In the genomic region with DNA sequence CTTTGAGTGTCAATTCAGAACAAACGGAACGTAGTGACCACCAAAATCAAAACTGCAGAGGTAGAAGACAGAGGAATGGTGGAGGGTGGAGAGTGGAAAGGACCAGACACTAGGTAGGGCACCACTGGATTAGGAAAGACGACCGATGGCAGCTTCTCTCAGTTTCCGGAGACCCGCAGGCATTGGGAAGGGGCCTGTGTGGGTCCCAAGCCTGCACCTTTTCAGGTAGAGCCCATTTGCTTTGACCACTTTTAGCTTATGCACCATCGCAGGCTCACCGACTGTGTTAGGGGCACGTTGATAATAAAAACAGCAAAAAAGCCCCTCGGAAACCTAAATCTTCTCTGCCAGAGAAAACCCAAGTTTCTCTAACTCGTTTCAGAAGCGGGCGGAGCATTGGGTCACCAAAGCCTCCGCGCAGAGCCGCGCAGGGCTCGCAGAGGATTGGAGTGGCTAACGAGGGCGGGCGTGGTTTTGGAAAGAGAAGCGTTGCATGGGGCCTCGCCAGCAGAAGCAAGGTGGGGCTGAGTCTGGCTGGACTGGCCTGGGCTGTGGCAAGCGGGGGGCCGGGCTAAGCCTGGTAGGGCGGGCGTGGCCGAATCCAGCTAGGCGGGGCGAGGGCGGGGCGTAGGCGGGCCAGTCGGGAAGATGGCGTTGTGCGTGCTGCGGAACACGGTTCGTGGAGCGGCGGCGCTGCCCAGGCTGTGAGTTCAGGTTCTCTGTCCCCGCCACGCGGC, we compare ENCODE assay signal across 8 mouse cellular contexts. TPM values are rescaled to one million over a fixed set of nuclear protein-coding genes. Genes with fewer than 3 reads are reported as not detected.
A peak's percentile ranks its signal among the peaks of the same experiment; 100 is the strongest.
DNase-seq lines count a peak whose midpoint lies in the region; ATAC-seq and TF ChIP-seq lines count a peak whose summit lies in the region.

A gene (plus strand): TSS at position 627 of the 737 bp plus-strand sequence.

- H3K27ac ChIP-seq in forebrain, embryonic 16.5 days (ENCODE audit: low read length): no peak within 1 kb of the TSS; the same call in 1 of the 2 replicates
- peak within 1 kb of the TSS; percentile 38; the same call in 1 of the 2 replicates for H3K27ac ChIP-seq in lung, embryonic 15.5 days

- intact Hi-C loops in heart, postnatal 36 days (cut with DNase I): no loop called here

- H3K4me2 ChIP-seq in forebrain, embryonic 16.5 days (ENCODE audit: low read length): peak within 1 kb of the TSS; percentile 80
- H3K4me2 ChIP-seq in lung, embryonic 15.5 days: peak within 1 kb of the TSS; percentile 77

- H3K36me3 ChIP-seq in G1E (replicated peaks): peaks cover 21% of the 10 kb centered on the region
- no peaks in the 10 kb centered on the region for H3K36me3 ChIP-seq in forebrain, embryonic 16.5 days (ENCODE audit: control insufficient read depth, insufficient read depth)
- H3K36me3 ChIP-seq in lung, embryonic 15.5 days: no peaks in the 10 kb centered on the region

- ATAC-seq in G1E (ENCODE audit: extremely low read depth, insufficient number of reproducible peaks, low FRiP score, poor library complexity, severe bottlenecking): peak; percentile 89
- peak; percentile 98 for ATAC-seq in forebrain, embryonic 16.5 days
- ATAC-seq in lung, embryonic 15.5 days (ENCODE audit: borderline replicate concordance, extremely low read depth, low FRiP score, low TSS enrichment): peak; percentile 100

- no peak for TF ChIP-seq CTCF in G1E (IDR thresholded peaks at IDR 0.05; ENCODE audit: low read depth, low read length)

- peak; percentile 97 for DNase-seq in G1E (ENCODE audit: low spot score)
- DNase-seq in cerebellum, adult 18-20 months: peak; percentile 96 to 98
- DNase-seq in heart, postnatal 36 days: peak; percentile 98 to 99
- DNase-seq in layer of hippocampus, adult 8-10 months (ENCODE audit: low spot score in 2 of 2): peak; percentile 84 to 90
- peak; percentile 94 for DNase-seq in ovary, adult 18-20 months (ENCODE audit: low spot score)
- DNase-seq in thymus, postnatal 0 days (ENCODE audit: low spot score): peak; percentile 74

- peak within 1 kb of the TSS; percentile 81 for H3K4me3 ChIP-seq in G1E (ENCODE audit: low read depth, low read length)
- H3K4me3 ChIP-seq in forebrain, embryonic 16.5 days (replicated peaks; ENCODE audit: low read length): peak within 1 kb of the TSS; percentile 77
- peak within 1 kb of the TSS; percentile 71 for H3K4me3 ChIP-seq in lung, embryonic 15.5 days

- 3% methylated on average over 45 of the region's 45 CpGs for whole genome bisulfite sequencing in forebrain, embryonic 16.5 days
- 2% methylated on average over 42 of the region's 45 CpGs for WGBS in lung, embryonic 15.5 days

- peak within 1 kb of the TSS; percentile 70 for H3K9ac ChIP-seq in forebrain, embryonic 16.5 days (replicated peaks; ENCODE audit: low read depth, low read length)
- peak within 1 kb of the TSS; percentile 57 for H3K9ac ChIP-seq in lung, embryonic 15.5 days

- peaks cover 52% of the 10 kb centered on the region for H3K4me1 ChIP-seq in G1E (ENCODE audit: insufficient read depth, low read depth, low read length)
- H3K4me1 ChIP-seq in forebrain, embryonic 16.5 days (replicated peaks; ENCODE audit: control insufficient read depth, insufficient read depth, low read length): peaks cover 3% of the 10 kb centered on the region; the same call in 1 of the 2 replicates
- peaks cover 11% of the 10 kb centered on the region for H3K4me1 ChIP-seq in lung, embryonic 15.5 days

- peaks cover 12% of the 10 kb centered on the region for H3K9me3 ChIP-seq in G1E (replicated peaks)
- no peaks in the 10 kb centered on the region for H3K9me3 ChIP-seq in forebrain, embryonic 16.5 days (ENCODE audit: control insufficient read depth, low read length)
- H3K9me3 ChIP-seq in lung, embryonic 15.5 days: no peaks in the 10 kb centered on the region

- peaks cover 10% of the 10 kb centered on the region for H3K27me3 ChIP-seq in G1E (ENCODE audit: insufficient read depth, low read length)
- no peaks in the 10 kb centered on the region for H3K27me3 ChIP-seq in forebrain, embryonic 16.5 days (replicated peaks; ENCODE audit: control insufficient read depth, insufficient read depth, low read length)
- H3K27me3 ChIP-seq in lung, embryonic 15.5 days: no peaks in the 10 kb centered on the region

RNA-seq across cellular contexts. Expression of the gene that starts here (rescaled TPM):
- total RNA-seq in G1E (2014; fragmentation: Nextera tagmentation) (263 and 301 TPM in 2 replicates), G1E (2017) (45.1 and 48.2 TPM in 2 replicates)
- polyA plus RNA-seq in G1E (2012): 38.7 and 44.6 TPM in 2 replicates
- polyA plus RNA-seq in forebrain, embryonic 16.5 days (2015; fragmentation: Nextera tagmentation; extraction: Ambion mirVana): 7.5 and 8.4 TPM in 2 replicates
- 100 to 1,000 TPM; 113 to 122 TPM for total RNA-seq in heart, postnatal 36 days (2021)
- 10 to 100 TPM; 28.0 to 33.9 (median 31.6) TPM for total RNA-seq in layer of hippocampus, adult 8-10 months (2022)
- polyA plus RNA-seq in lung, embryonic 15.5 days (2015; fragmentation: Nextera tagmentation; extraction: Ambion mirVana): 19.3 and 20.4 TPM in 2 replicates
- polyA plus RNA-seq in thymus, postnatal 0 days (2015; fragmentation: Nextera tagmentation; extraction: Ambion mirVana): 8.8 and 9.4 TPM in 2 replicates
